In genomic region chr6:37679871-37680270, GRCm38 (mm10) we compare ENCODE assay signal across 22 mouse cellular contexts.
DNase-seq lines count a peak whose midpoint lies in the region; ATAC-seq and TF ChIP-seq lines count a peak whose summit lies in the region.
"Had no signal": no experiment of that assay in that cellular context is flagged by ENCODE, and none has a peak within 500 bp of the region (broad histone marks: within the 10 kb centered on the region; RNA-seq: fewer than 3 reads in every experiment).

No protein-coding gene starts in this region.

- DNase-seq in kidney, adult 2 months = peak; percentile 31
- no peak for DNase-seq in kidney, postnatal 10 days
- DNase-seq in liver, adult 2 months (ENCODE audit: extremely low read depth, low read depth, low spot score) = peak; percentile 81
- no peak for DNase-seq in liver
- peak; percentile 6 for DNase-seq in midbrain, embryonic 11.5 days (ENCODE audit: low spot score, missing footprints)
- DNase-seq: adrenal gland, adult 2 months; adrenal gland, adult 8-10 months; adrenal gland, postnatal 10 days; adrenal gland, postnatal 14 days; adrenal gland, postnatal 25 days; adrenal gland, postnatal 36 days; B cell, adult 2 months; cerebellum, adult 11 months; cerebellum, adult 11-12 months had no signal

- TF ChIP-seq POLR2A in kidney, adult 2 months (IDR thresholded peaks at IDR 0.05; ENCODE audit: low read depth, low read length) = no peak
- TF ChIP-seq POLR2A in liver, adult 2 months (IDR thresholded peaks at IDR 0.05; ENCODE audit: extremely low read depth, insufficient read depth, low read length) = no peak

- H3K4me2 ChIP-seq in kidney, embryonic 14.5 days (replicated peaks; ENCODE audit: low read depth, low read length) = no peak overlapping the region
- no peak overlapping the region for H3K4me2 ChIP-seq in kidney, embryonic 15.5 days
- no peak overlapping the region for H3K4me2 ChIP-seq in midbrain, embryonic 11.5 days
- no peak overlapping the region for H3K4me2 ChIP-seq in midbrain, embryonic 13.5 days (replicated peaks)

- ATAC-seq in kidney, embryonic 14.5 days (ENCODE audit: low FRiP score, low TSS enrichment) = no peak
- ATAC-seq in kidney, embryonic 15.5 days (replicated peaks; ENCODE audit: low FRiP score) = no peak
- ATAC-seq in midbrain, embryonic 11.5 days (ENCODE audit: low FRiP score) = no peak
- ATAC-seq in midbrain, embryonic 13.5 days = no peak
- ATAC-seq: activated CD4-positive, CD25-positive, alpha-beta regulatory T cell, adult 4 months; CD4-positive, CD25-positive, alpha-beta regulatory T cell, adult 4 months; Patski had no signal

- no peaks in the 10 kb centered on the region for H3K27me3 ChIP-seq in kidney, adult 2 months (replicated peaks; ENCODE audit: control insufficient read depth, insufficient read depth, low read length)
- H3K27me3 ChIP-seq in kidney, embryonic 14.5 days (ENCODE audit: control insufficient read depth, insufficient read depth, low read length) = no peaks in the 10 kb centered on the region
- no peaks in the 10 kb centered on the region for H3K27me3 ChIP-seq in kidney, embryonic 15.5 days
- no peaks in the 10 kb centered on the region; the same call in 1 of the 2 replicates for H3K27me3 ChIP-seq in liver, adult 2 months (ENCODE audit: control insufficient read depth, insufficient read depth, low read length)
- H3K27me3 ChIP-seq in midbrain, embryonic 11.5 days (ENCODE audit: control insufficient read depth, insufficient read depth, low read length) = no peaks in the 10 kb centered on the region
- H3K27me3 ChIP-seq in midbrain, embryonic 13.5 days = no peaks in the 10 kb centered on the region
- H3K27me3 ChIP-seq: CH12.LX, Patski had no signal

- H3K36me3 ChIP-seq in kidney, adult 2 months (ENCODE audit: control insufficient read depth, insufficient read depth, low read length) = no peaks in the 10 kb centered on the region
- no peaks in the 10 kb centered on the region for H3K36me3 ChIP-seq in kidney, embryonic 14.5 days (ENCODE audit: control insufficient read depth, insufficient read depth, low read length)
- H3K36me3 ChIP-seq in kidney, embryonic 15.5 days = no peaks in the 10 kb centered on the region
- no peaks in the 10 kb centered on the region for H3K36me3 ChIP-seq in liver, adult 2 months (ENCODE audit: control insufficient read depth, insufficient read depth, low read length)
- no peaks in the 10 kb centered on the region for H3K36me3 ChIP-seq in midbrain, embryonic 11.5 days (ENCODE audit: control insufficient read depth, insufficient read depth, low read length)
- H3K36me3 ChIP-seq in midbrain, embryonic 13.5 days = no peaks in the 10 kb centered on the region
- H3K36me3 ChIP-seq: G1E had no signal

- no peak for TF ChIP-seq CTCF in kidney, adult 2 months (conservative IDR thresholded peaks at IDR 0.05; ENCODE audit: insufficient read depth, insufficient read length, low read depth, low read length)
- TF ChIP-seq CTCF in liver, adult 2 months (IDR thresholded peaks at IDR 0.05; ENCODE audit: low read depth, low read length) = no peak

- H3K9me3 ChIP-seq in kidney, embryonic 14.5 days (ENCODE audit: control insufficient read depth, low read length) = peaks cover 12% of the 10 kb centered on the region; the same call in 1 of the 2 replicates
- 0 out of 2 replicates have a peak, but pooled peaks cover 5% of the 10 kb centered on the region for H3K9me3 ChIP-seq in kidney, embryonic 15.5 days (replicated peaks)
- H3K9me3 ChIP-seq in midbrain, embryonic 11.5 days (ENCODE audit: control insufficient read depth, low read length) = no peaks in the 10 kb centered on the region; the same call in 1 of the 2 replicates
- H3K9me3 ChIP-seq in midbrain, embryonic 13.5 days = peaks cover 2% of the 10 kb centered on the region; the same call in 1 of the 2 replicates
- H3K9me3 ChIP-seq: G1E had no signal

- WGBS in kidney, adult 2 months = 25% methylated on average over 3 of the region's 3 CpGs
- 44% methylated on average over 3 of the region's 3 CpGs for WGBS in kidney, embryonic 14.5 days
- 41% methylated on average over 3 of the region's 3 CpGs for WGBS in kidney, embryonic 15.5 days
- 23% methylated on average over 3 of the region's 3 CpGs for WGBS in liver, adult 2 months
- 82% methylated on average over 3 of the region's 3 CpGs for WGBS in midbrain, embryonic 11.5 days
- 82% methylated on average over 3 of the region's 3 CpGs for WGBS in midbrain, embryonic 13.5 days

- peak overlapping the region; percentile 88 for H3K27ac ChIP-seq in kidney, adult 2 months (ENCODE audit: insufficient read depth, low read depth, low read length)
- no peak overlapping the region for H3K27ac ChIP-seq in kidney, embryonic 14.5 days (ENCODE audit: low read depth, low read length)
- H3K27ac ChIP-seq in kidney, embryonic 15.5 days = peak overlapping the region; percentile 18; the same call in 1 of the 2 replicates
- H3K27ac ChIP-seq in liver, adult 2 months (replicated peaks; ENCODE audit: insufficient read depth, low read depth, low read length) = no peak overlapping the region
- no peak overlapping the region for H3K27ac ChIP-seq in midbrain, embryonic 11.5 days (ENCODE audit: low read depth, low read length)
- H3K27ac ChIP-seq in midbrain, embryonic 13.5 days = no peak overlapping the region

- no peak overlapping the region for H3K4me3 ChIP-seq in kidney, adult 2 months (ENCODE audit: insufficient read depth, low read depth, low read length)
- no peak overlapping the region for H3K4me3 ChIP-seq in kidney, embryonic 14.5 days (ENCODE audit: low read length)
- no peak overlapping the region for H3K4me3 ChIP-seq in kidney, embryonic 15.5 days (replicated peaks)
- H3K4me3 ChIP-seq in liver, adult 2 months (ENCODE audit: insufficient read depth, low read depth, low read length) = no peak overlapping the region
- H3K4me3 ChIP-seq in midbrain, embryonic 11.5 days (ENCODE audit: low read depth, low read length) = no peak overlapping the region
- no peak overlapping the region for H3K4me3 ChIP-seq in midbrain, embryonic 13.5 days (replicated peaks)

- no peaks in the 10 kb centered on the region for H3K79me2 ChIP-seq in liver, adult 2 months (ENCODE audit: control insufficient read depth, insufficient read depth, low read length)

- H3K9ac ChIP-seq in kidney, embryonic 14.5 days (ENCODE audit: low read depth, low read length) = no peak overlapping the region
- H3K9ac ChIP-seq in kidney, embryonic 15.5 days = no peak overlapping the region
- H3K9ac ChIP-seq in liver, adult 2 months (ENCODE audit: low read depth, low read length) = no peak overlapping the region
- no peak overlapping the region for H3K9ac ChIP-seq in midbrain, embryonic 11.5 days (ENCODE audit: low read length)
- H3K9ac ChIP-seq in midbrain, embryonic 13.5 days (replicated peaks) = no peak overlapping the region

- H3K4me1 ChIP-seq in kidney, adult 2 months (ENCODE audit: control insufficient read depth, insufficient read depth, low read length) = peaks cover 19% of the 10 kb centered on the region
- H3K4me1 ChIP-seq in kidney, embryonic 14.5 days (ENCODE audit: control insufficient read depth, insufficient read depth, low read length) = no peaks in the 10 kb centered on the region
- peaks cover 9% of the 10 kb centered on the region; the same call in 1 of the 2 replicates for H3K4me1 ChIP-seq in kidney, embryonic 15.5 days
- peaks cover 4% of the 10 kb centered on the region; the same call in 1 of the 2 replicates for H3K4me1 ChIP-seq in liver, adult 2 months (ENCODE audit: control insufficient read depth, insufficient read depth, low read length)
- no peaks in the 10 kb centered on the region for H3K4me1 ChIP-seq in midbrain, embryonic 11.5 days (ENCODE audit: control insufficient read depth, insufficient read depth, low read length)
- H3K4me1 ChIP-seq in midbrain, embryonic 13.5 days (replicated peaks) = no peaks in the 10 kb centered on the region

Comparison
In these comparisons a context has a peak if more than half of its experiments do, and no peak if none do; other contexts are left out.
1. DNase-seq: peak in kidney, adult 2 months (single experiment), liver, adult 2 months (single experiment) and midbrain, embryonic 11.5 days (single experiment); none in kidney, postnatal 10 days (single experiment) and liver (single experiment).
2. H3K27ac ChIP-seq: peak in kidney, adult 2 months (single experiment) and kidney, embryonic 15.5 days (single experiment); none in kidney, embryonic 14.5 days (single experiment), liver, adult 2 months (single experiment), midbrain, embryonic 11.5 days (single experiment) and midbrain, embryonic 13.5 days (single experiment).